Mouse (Mus musculus): Measurements from ENCODE around the gene Elovl5. TPM values are rescaled to one million over a fixed set of nuclear protein-coding genes. Genes with fewer than 3 reads are reported as not detected.

The Elovl5 gene
- polyA plus RNA-seq, 2 experiments: 59.1 to 72.7 TPM

DNA sequence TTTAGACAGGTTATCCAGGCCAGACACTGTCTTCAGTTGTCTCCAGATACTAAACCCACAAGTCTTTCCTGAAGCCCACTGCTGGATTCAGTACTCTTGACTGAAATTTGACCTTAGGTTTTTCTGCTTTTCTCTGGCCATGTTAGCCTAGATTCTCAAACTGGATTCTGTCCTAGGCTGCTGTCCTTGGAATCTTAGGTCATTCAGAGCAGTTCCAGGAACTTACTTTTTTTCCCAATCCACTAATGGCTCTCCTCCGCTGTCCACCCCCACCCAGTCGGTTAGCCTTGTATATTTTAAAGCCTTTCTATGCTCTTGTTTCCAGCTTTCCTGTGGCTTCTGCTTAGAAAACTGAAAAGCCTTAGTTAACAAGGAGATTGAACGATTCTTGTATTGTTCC, 37.8 kb downstream of the Elovl5 start:
- H3K4me2 ChIP-seq (replicated peaks; ENCODE audit: low read depth, low read length, severe bottlenecking): no peak overlapping the region
- DNase-seq (ENCODE audit: low spot score): no peak
- no peak overlapping the region for H3K4me3 ChIP-seq (replicated peaks; ENCODE audit: low read length)
- H3K27me3 ChIP-seq (ENCODE audit: control insufficient read depth, insufficient read depth, low read length): no peaks in the 10 kb centered on the region
- peaks cover 7% of the 10 kb centered on the region; the same call in 1 of the 2 replicates for H3K36me3 ChIP-seq (ENCODE audit: control insufficient read depth, insufficient read depth, low read length)
- H3K4me1 ChIP-seq (ENCODE audit: control insufficient read depth, insufficient read depth, low read length): peaks cover 13% of the 10 kb centered on the region; the same call in 1 of the 2 replicates
- H3K9me3 ChIP-seq (ENCODE audit: control insufficient read depth, low read length): no peaks in the 10 kb centered on the region
- ATAC-seq (ENCODE audit: low FRiP score, low read depth): no peak
- TF ChIP-seq POLR2A (IDR thresholded peaks at IDR 0.05; ENCODE audit: borderline replicate concordance, extremely low read depth, insufficient read depth, insufficient read length): no peak
- H3K9ac ChIP-seq (ENCODE audit: low read depth, low read length, severe bottlenecking): no peak overlapping the region
- no peak overlapping the region for H3K27ac ChIP-seq (replicated peaks; ENCODE audit: low read depth, low read length)
- 74% methylated on average over 3 of the region's 3 CpGs for WGBS

DNA sequence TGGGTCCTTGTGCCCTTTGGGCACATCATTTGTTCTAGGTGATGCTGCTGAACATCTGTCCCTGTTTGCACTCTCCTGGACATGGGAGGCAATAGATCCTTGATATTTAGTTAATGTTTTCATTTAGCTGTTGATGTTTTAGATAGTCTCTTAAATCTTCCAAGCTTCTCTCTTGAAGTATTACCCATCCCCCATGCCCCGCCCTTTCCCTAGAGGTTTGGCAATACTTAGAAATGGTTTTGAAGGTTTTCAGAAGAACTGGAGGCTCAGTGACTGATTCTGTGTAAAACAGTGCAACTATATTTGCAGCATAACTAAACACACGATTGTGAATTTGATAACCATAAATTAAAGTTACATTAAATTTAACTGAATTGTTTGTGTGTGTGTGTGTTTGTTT, 38.3 kb downstream of the Elovl5 start:
- Histone ChIP-seq H3K4me2 (replicated peaks; ENCODE audit: low read depth, low read length, severe bottlenecking) (no peak overlapping the region), H3K4me1 (ENCODE audit: control insufficient read depth, insufficient read depth, low read length) (0 out of 2 replicates have a peak, but pooled peaks cover 11% of the 10 kb centered on the region), H3K27me3 (ENCODE audit: control insufficient read depth, insufficient read depth, low read length) (no peaks in the 10 kb centered on the region), H3K4me3 (replicated peaks; ENCODE audit: low read length) (no peak overlapping the region), H3K27ac (replicated peaks; ENCODE audit: low read depth, low read length) (no peak overlapping the region), H3K9me3 (ENCODE audit: control insufficient read depth, low read length) (no peaks in the 10 kb centered on the region), H3K9ac (ENCODE audit: low read depth, low read length, severe bottlenecking) (no peak overlapping the region), H3K36me3 (ENCODE audit: control insufficient read depth, insufficient read depth, low read length) (peaks cover 7% of the 10 kb centered on the region; the same call in 1 of the 2 replicates)
- no peak for DNase-seq (ENCODE audit: low spot score)
- no peak for ATAC-seq (ENCODE audit: low FRiP score, low read depth)
- no peak for TF ChIP-seq POLR2A (IDR thresholded peaks at IDR 0.05; ENCODE audit: borderline replicate concordance, extremely low read depth, insufficient read depth, insufficient read length)
- WGBS: 83% methylated on average over 2 of the region's 2 CpGs

DNA sequence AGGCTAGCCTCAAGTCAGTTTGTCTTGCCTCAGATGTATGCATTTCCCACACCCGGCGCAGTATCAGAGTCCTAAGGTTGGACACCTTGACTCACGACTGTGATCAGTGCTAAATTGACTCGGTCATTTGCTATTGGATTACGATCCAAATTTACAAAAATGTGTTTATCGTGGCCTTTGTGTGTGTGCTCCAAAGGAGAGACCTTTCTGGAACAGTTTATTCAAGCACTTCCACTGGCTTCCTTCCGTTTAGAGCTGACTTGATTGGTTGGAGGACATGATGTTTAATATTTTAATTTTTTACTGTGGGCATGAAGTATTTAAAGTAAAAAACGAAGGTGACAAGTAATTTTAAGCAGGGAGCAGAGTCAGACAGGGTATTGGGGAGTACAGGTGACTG, 38.8 kb downstream of the Elovl5 start:
- Histone ChIP-seq H3K27ac (replicated peaks; ENCODE audit: low read depth, low read length) (no peak overlapping the region), H3K4me1 (ENCODE audit: control insufficient read depth, insufficient read depth, low read length) (0 out of 2 replicates have a peak, but pooled peaks cover 11% of the 10 kb centered on the region), H3K4me3 (replicated peaks; ENCODE audit: low read length) (no peak overlapping the region), H3K9me3 (ENCODE audit: control insufficient read depth, low read length) (no peaks in the 10 kb centered on the region), H3K36me3 (ENCODE audit: control insufficient read depth, insufficient read depth, low read length) (peaks cover 10% of the 10 kb centered on the region), H3K9ac (ENCODE audit: low read depth, low read length, severe bottlenecking) (no peak overlapping the region), H3K27me3 (ENCODE audit: control insufficient read depth, insufficient read depth, low read length) (no peaks in the 10 kb centered on the region), H3K4me2 (replicated peaks; ENCODE audit: low read depth, low read length, severe bottlenecking) (no peak overlapping the region)
- DNase-seq (ENCODE audit: low spot score): no peak
- TF ChIP-seq POLR2A (IDR thresholded peaks at IDR 0.05; ENCODE audit: borderline replicate concordance, extremely low read depth, insufficient read depth, insufficient read length): no peak
- 83% methylated on average over 8 of the region's 8 CpGs for WGBS
- ATAC-seq (ENCODE audit: low FRiP score, low read depth): no peak

GRCm38 (mm10) chr9:77958327-77958726, 41.2 kb downstream of the Elovl5 start:
- Histone ChIP-seq H3K36me3 (ENCODE audit: control insufficient read depth, insufficient read depth, low read length) (peaks cover 15% of the 10 kb centered on the region), H3K27me3 (ENCODE audit: control insufficient read depth, insufficient read depth, low read length) (no peaks in the 10 kb centered on the region), H3K4me2 (replicated peaks; ENCODE audit: low read depth, low read length, severe bottlenecking) (no peak overlapping the region), H3K4me1 (ENCODE audit: control insufficient read depth, insufficient read depth, low read length) (0 out of 2 replicates have a peak, but pooled peaks cover 6% of the 10 kb centered on the region), H3K27ac (replicated peaks; ENCODE audit: low read depth, low read length) (no peak overlapping the region), H3K4me3 (replicated peaks; ENCODE audit: low read length) (no peak overlapping the region), H3K9me3 (ENCODE audit: control insufficient read depth, low read length) (no peaks in the 10 kb centered on the region), H3K9ac (ENCODE audit: low read depth, low read length, severe bottlenecking) (no peak overlapping the region)
- ATAC-seq (ENCODE audit: low FRiP score, low read depth): no peak
- no peak for DNase-seq (ENCODE audit: low spot score)
- 90% methylated on average over 7 of the region's 7 CpGs for WGBS
- no peak for TF ChIP-seq POLR2A (IDR thresholded peaks at IDR 0.05; ENCODE audit: borderline replicate concordance, extremely low read depth, insufficient read depth, insufficient read length)

DNA sequence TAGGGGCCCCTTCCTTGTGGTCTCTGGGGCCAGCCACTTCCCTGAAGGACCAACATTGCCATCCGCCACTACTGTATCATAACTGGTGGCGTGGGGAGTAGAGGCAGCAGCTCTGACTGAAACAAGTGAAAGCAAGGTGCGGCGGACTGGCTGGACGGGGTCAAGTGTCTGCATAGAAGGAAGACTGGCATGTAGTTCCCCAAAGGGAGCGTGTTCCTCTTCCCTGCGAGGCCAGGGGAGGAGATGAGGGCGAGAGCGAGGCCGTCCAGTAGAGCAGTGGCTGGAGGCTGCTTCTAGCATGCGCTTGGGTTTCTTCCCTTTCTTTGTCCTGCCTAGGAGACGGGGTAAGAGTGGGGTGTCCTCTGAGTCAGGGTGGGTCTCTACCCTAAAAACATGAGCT, 42.6 kb downstream of the Elovl5 start:
- 88% methylated on average over 12 of the region's 12 CpGs for WGBS
- TF ChIP-seq POLR2A (IDR thresholded peaks at IDR 0.05; ENCODE audit: borderline replicate concordance, extremely low read depth, insufficient read depth, insufficient read length): no peak
- ATAC-seq (ENCODE audit: low FRiP score, low read depth): no peak

DNA sequence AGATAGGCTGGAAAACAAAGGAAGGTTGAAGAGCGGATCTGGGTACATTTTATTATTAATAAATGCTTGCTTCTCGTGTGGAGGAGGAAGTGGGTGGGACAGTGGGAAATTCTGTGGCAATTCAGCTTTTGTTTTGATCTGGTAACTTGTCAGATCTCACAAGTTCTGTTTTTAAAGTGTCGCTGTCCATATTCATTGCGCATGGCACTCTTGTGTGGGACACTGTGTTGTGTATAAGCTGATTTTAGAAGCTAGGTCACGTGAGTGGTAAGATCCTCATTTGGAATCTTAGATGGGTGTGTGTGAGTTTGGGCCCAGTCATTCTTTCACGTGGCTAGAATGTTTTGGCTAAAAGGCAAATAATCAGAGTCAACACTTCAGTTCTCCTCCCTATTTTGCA, 44.2 kb downstream of the Elovl5 start:
- Histone ChIP-seq H3K9ac (ENCODE audit: low read depth, low read length, severe bottlenecking) (no peak overlapping the region), H3K9me3 (ENCODE audit: control insufficient read depth, low read length) (no peaks in the 10 kb centered on the region), H3K27me3 (ENCODE audit: control insufficient read depth, insufficient read depth, low read length) (no peaks in the 10 kb centered on the region), H3K4me1 (ENCODE audit: control insufficient read depth, insufficient read depth, low read length) (no peaks in the 10 kb centered on the region), H3K4me2 (replicated peaks; ENCODE audit: low read depth, low read length, severe bottlenecking) (no peak overlapping the region), H3K27ac (replicated peaks; ENCODE audit: low read depth, low read length) (no peak overlapping the region), H3K4me3 (replicated peaks; ENCODE audit: low read length) (no peak overlapping the region), H3K36me3 (ENCODE audit: control insufficient read depth, insufficient read depth, low read length) (peaks cover 15% of the 10 kb centered on the region)
- WGBS: 86% methylated on average over 6 of the region's 6 CpGs
- DNase-seq (ENCODE audit: low spot score): no peak
- no peak for ATAC-seq (ENCODE audit: low FRiP score, low read depth)
- TF ChIP-seq POLR2A (IDR thresholded peaks at IDR 0.05; ENCODE audit: borderline replicate concordance, extremely low read depth, insufficient read depth, insufficient read length): no peak

More for the DNA sequence above, 42.6 kb downstream of the Elovl5 start:
- Histone ChIP-seq H3K9me3 (ENCODE audit: control insufficient read depth, low read length) (no peaks in the 10 kb centered on the region), H3K4me2 (replicated peaks; ENCODE audit: low read depth, low read length, severe bottlenecking) (no peak overlapping the region), H3K4me1 (ENCODE audit: control insufficient read depth, insufficient read depth, low read length) (0 out of 2 replicates have a peak, but pooled peaks cover 2% of the 10 kb centered on the region), H3K4me3 (replicated peaks; ENCODE audit: low read length) (no peak overlapping the region), H3K9ac (ENCODE audit: low read depth, low read length, severe bottlenecking) (no peak overlapping the region), H3K36me3 (ENCODE audit: control insufficient read depth, insufficient read depth, low read length) (peaks cover 15% of the 10 kb centered on the region), H3K27ac (replicated peaks; ENCODE audit: low read depth, low read length) (no peak overlapping the region), H3K27me3 (ENCODE audit: control insufficient read depth, insufficient read depth, low read length) (no peaks in the 10 kb centered on the region)
- DNase-seq (ENCODE audit: low spot score): no peak
